Mouse (Mus musculus) gonadal fat pad, adult 2 months (tissue): ENCODE measurements around the gene Nipa1. TPM values are rescaled to one million over a fixed set of nuclear protein-coding genes. Genes with fewer than 3 reads are reported as not detected.
A peak's percentile ranks its signal among the peaks of the same experiment; 100 is the strongest.
"Not testable (repeated sequence)": the region's sequence is repeated elsewhere in the genome, so short reads cannot be mapped to it uniquely, and the experiment has no call there.

Experiments used
- DNase-seq: peaks from one replicate; pipeline ENCODE4 v3.0.0-alpha.2; 2012; ENCODE audit warnings: low read depth
- polyA plus RNA-seq: library from polyadenylated mRNA; depleted of rRNA; stranded (reverse); fragments of >200 nt; gene quantifications from 2 replicates; pipeline ENCODE4 v1.2.3, GENCODE M21; 2012; rRNA removed

Gene Nipa1
- 3.7 and 4.9 TPM in 2 replicates for polyA plus RNA-seq

DNA sequence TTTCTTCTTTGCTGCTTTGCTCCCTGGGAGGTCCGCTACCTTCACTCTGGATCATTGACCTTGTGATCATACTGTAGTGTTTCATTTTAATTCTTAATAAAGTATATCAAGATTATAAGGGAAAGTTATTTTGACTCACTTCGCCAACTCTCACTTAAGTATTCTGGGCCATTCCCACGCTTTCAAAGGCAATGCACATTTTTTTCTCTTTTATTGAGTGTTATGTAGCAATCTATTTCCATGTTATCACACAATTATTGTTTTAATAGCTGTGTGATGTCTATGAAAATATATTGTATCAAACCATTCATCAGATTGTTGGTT is at the start of gene Nipa1:
Gene Nipa1 (minus strand): TSS at position 25 of the 324 bp plus-strand sequence.
- no peak for DNase-seq

DNA sequence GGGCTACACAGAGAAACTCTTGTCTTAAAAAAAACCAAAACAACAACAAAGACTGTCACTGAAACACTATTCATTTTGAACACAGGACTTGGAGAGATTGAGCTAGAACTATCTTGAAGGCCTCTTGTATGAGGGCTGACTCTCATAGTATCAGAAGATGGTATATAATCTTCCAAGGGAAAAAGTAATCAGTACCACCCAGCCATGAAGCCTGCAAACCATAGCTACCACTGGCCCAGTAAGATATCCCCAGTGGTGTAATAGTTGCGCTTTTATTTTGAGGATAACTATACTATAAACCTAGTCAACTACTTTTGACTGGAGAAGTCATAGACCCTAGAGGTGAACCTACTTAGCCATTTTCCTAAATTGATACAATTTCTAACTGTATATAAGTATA is 46.9 kb upstream of the Nipa1 start:
- DNase-seq, result no peak

DNA sequence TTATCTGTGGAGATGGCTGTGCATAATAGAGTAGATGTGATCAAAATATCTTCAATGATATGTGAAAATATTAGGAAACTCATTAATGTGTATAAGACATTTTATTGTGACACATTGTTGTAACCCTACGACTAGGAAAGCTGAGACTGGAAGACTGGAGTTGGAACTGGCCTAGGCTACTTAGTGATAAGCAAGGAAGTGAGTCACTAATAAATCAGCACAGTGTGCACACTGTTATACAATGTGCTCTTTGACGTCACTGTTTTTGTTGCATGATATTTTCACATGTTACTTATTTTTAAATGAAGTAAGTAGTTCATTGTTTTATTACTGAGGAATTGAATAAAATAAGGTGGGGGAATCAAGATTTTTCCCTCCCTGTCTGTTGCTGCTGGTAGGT is 46.4 kb upstream of the Nipa1 start:
- DNase-seq, result no peak

DNA sequence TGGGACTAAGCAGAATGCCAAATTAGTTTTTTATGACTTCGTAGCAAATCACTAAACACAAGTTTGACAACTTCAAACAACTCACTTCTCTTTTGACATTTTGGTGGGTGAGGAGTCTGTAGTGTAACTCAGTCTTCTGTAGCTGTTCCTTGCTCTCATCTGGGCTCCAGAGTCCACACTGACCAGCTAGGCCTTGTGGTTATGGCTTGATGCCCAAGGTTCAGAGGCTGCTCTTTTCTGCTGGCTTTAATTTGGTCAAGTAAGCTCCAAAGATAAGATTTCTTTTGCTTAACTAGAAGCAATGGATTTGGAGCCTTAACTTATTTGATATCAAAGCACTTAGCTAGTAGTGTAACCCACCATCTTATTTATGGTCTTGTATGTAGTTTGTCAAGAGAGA is 45.1 kb upstream of the Nipa1 start:
- no peak for DNase-seq

DNA sequence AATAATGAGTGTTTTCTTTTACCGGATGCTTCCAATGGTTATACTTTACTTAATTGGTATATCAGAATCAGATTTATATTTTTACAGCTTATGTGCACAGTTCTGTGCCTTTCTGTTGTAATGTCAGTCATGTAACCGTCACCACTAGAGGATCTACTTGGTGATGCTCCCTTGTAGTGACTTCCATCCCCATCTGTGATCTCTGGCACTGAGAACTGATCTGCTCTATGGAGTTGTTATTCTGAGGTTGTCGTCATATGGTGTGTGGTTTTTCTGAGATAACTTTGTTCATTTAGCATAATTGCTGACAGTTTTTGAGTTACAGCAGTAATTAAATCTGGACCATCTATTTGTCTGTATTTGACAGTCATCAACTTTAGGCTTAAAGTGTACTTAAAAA is 35.6 kb upstream of the Nipa1 start:
- DNase-seq, result no peak

DNA sequence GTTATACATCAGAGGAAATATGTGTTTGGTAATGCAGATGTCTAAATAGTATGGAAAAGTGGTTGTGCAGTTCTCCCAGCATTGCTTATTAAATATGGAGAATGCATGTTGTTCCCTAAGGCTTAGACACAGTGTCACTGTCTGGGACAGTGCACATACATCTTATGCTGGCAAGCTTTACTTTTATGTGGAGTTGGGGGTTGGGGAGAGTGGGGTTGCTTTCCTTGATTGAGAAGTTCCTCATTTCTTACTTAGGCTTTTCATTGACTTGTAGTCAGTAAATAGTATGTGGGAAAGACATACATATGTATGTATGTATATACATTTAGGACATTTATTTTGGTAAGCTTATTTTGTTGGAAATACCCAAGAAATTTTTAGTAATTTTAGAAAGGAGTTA is 33.2 kb upstream of the Nipa1 start:
- DNase-seq, result no peak

DNA sequence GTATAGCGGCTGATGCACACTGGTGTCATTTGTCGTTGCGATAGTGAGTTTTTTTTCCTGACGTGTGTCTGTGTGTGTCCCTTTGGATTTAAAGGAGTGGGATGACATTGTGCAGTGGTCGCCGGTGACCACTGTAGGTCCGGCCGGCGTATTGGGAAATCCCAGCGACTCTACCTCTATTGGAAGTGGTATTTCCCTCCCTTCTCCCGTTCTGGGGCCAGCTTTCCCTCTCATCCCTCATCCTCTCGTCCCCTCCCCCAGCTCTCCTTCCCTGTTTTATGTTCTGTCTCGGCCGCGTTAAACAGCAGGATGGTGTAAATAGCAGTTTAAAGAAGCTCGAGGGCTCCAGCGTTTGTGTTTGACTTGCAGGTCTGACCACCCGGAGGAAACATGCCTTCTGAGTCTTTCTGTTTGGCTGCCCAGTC is 30.7 kb upstream of the Nipa1 start:
- no peak for DNase-seq

DNA sequence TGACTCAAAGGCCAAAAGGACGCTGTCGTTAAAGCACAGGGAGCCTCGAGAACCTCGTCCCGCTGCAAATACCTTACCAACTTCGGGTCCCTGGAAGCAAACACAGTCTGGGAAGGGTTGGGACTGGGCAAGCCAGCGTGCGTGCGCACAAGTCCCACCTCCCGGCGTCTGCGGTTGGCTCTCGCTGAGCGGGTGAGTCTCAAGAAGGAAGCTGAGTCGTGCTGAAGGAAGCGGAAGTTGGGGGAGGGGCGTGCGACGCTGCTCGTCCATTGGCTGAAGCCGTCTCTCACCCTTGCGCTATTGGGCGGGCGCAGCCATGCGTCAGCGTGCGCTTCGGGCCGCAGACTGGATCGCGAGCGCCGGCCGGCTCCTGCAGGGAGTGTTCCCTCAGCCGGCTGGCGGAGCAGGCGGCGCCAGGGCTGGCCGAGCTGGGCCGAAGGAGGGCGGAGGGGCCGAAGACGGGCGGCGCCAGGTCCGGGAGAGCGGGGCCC is 30.1 kb upstream of the Nipa1 start, which contains the start of gene Herc2:
Gene Herc2 (plus strand): TSS at position 366 of the 491 bp plus-strand sequence.
- DNase-seq, result peak; percentile 83

DNA sequence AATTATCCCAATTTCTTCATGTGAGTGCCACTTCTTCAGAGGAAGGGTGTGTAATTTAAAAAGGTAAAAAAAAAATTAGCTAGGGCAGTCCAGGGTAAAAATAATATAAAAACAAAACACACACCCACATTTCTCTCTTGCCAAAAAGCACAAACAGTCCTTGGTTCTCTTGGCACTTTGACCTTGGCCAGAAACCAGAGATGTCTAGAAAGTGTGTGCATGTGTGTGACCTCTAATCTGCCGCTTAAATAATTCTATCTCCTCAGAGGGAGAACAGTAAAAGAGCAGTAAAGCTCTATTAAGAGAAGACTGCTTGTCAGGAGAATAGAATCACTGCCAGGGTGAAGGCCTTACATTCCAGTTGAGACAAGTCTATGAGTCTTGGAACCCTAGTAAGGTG is 27.4 kb upstream of the Nipa1 start:
- no peak for DNase-seq

DNA sequence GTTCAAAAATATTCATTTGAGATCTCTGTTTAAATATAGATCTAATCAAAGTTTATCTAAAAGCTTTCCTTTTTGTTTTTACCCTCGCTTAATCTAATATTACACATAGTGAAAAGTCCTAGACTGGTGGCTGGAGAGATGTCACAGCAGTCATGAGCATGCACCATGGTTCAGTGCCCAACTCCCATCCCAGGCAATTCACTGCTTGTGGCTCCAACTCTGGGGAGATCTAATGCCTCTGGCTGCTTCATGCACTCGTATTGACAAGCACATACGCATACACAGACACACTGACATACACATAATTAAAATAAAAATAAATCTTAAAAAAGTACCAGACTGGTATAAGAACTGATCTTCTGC is 24.5 kb upstream of the Nipa1 start:
- no peak for DNase-seq

DNA sequence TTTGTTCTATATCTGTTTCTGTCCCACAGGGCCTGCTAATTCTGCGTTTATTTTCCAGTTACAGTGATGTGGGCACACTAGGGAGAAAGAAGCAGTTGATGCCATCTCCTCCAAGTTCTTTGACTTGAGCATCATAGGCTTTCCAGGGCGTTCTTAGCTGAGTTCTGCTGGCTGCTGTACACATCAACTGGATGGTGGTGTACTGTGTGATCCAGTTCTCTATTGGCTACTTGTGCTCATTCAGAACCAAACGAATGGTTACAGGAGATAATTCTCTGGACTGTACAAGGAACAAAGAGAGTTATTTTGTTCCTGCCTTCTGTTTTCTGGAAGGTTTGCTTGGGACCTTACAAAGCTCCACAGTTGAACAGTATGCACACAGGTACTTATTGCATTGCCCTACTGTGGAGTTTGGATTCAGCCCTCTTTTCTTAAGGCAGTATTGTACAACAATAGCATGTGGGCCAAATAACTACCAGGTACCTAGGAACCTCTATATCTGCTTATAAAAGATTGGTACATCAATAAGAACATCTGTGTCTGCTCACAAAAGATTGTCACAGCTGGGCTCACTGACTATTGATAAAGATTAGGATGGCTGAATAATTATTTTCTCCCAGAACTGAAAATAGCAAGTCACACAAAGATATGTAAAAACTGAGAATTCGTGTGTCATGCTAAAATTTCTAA is 24.0 kb upstream of the Nipa1 start:
- no peak for DNase-seq

DNA sequence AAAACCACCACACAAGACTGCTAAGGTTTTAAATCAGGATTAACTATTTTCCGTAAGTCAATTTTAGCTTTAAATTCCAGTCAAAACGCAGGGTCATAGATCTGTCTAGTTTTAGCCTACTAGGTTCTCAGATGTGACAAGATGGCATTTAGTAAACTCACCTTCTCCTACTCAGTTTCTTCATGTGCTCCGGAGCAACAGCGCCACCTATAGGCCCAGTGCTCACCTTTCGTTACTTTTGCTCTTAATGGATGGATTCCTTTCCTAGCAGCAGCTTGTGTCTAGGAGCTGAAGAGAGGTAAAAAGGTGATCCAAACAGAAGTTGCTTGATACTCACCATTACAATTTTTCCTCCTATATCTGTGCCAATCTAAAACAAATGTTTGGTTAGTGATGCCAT is 22.6 kb upstream of the Nipa1 start:
- no peak for DNase-seq

DNA sequence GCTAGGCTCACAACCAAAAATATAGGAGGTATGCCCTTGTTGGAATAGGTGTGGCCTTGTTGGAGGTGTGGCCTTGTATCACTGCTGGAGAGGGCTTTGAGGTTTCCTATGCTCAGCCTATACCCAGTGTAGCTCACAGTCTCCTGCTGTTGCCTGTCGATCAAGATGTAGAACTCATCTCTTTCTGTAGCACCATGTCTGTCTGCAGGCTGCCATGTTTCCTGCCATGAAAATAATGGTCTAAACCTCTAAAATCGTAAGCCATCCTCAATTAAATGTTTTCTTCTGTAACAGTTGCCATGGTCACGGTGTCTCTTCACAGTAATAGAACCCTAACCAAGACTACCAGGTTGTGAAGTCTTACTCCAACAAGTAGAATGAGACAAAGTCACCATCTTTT is 3.8 kb upstream of the Nipa1 start:
- no peak for DNase-seq

DNA sequence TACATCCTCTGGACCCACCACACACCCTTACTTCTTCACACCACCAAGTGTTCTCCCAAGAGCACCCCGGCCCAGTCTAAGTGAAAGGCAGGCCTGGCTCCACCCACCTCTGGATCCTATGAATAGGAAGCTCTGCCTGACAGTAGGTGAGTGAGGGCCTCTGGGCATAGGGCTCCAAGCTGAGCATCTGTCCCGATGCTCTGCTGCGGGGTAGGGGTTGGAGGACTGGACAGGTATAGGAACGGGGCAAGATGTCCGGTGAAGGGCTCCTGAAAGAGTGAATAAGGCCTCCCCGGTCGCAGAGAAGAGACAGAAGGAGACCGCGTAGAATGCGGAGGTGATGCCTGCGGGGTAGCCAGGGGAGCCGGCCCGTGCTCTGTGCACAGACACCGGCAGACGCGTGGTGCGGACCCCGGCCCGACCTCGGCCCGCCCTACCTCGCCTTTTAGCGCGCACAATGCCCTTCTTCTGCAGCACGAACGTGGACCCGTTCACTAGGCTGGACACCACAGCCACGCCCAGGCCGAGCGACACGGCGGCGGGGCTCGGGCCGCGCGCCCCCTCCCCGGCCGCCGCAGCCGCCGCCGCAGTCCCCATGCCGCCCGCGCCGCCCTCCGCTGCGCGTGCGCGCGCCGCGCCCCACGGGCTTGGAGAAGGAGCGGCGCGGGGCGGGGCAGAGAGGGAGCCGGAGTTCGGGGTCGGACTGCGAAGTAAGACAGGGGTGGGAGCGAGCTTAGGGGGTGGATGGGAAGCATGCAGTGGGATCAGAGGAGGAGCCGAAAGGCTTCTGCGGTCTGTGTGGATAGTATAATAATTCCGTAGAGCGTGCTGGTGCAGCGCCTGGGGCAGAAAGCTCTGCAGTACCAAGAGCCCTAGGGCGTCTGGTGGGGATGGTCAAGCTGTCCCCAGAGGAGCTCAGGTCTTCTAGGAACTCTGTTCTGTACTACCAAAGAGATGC is 503 bp downstream of the Nipa1 start:
- DNase-seq, result no peak

DNA sequence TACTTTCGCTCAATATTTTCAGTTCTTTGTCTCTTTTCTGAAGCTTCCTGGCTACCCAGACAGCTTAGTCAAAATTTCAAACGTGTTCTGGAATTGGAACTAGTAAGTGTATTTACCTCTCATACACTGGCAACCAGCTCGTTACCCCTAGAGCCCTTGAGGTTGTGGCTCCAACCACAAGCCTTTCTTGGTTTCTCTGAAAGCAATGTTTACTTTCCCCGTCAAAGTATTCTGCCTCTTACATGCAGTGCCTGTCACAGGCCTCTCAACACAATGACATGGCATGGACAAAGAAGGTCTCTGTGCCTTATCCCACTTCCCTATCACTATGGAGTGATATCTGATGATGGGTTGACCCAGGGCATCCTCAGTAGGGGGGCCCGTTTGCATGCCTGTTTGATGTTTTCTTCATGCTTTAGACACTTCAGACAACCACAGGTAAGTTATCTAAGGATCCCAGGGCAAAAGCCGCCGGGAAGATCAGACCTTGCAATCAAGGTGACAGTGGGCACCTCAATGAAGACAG is 1.2 kb downstream of the Nipa1 start:
- DNase-seq, result no peak

DNA sequence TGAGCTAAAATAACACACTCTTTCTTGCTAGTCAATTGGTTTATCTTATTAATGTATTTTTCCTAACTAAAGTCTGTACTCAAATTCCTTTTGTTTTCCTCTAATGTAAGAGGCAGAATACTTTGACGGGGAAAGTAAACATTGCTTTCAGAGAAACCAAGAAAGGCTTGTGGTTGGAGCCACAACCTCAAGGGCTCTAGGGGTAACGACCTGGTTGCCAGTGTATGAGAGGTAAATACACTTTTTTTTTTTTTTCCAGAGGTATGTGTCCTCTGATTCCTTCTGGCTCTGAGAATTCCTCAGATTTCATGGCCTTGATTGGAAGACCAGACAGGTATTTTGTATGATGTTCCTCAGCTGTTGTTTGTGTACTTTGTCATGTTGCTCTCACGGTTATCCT is 2.0 kb downstream of the Nipa1 start:
- DNase-seq, result no peak

DNA sequence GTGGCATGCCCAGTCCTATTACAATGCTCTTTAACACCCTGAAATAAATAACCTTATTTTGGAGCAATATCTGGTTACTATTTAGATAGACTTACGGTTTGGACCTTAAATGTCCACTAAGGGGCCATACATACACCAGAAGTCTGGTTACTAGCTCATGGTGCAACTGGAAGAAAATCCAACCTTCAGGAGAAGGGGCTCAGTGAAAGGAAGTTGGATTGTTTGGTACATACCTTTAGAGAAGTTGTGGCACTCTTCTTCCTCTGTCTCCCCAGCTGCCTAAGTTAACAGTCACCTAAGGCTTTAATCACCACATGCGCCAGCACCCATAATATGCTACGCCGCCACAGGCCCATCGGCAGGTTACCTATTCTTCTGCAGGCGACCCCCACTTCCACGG is 3.9 kb downstream of the Nipa1 start:
- no peak for DNase-seq

DNA sequence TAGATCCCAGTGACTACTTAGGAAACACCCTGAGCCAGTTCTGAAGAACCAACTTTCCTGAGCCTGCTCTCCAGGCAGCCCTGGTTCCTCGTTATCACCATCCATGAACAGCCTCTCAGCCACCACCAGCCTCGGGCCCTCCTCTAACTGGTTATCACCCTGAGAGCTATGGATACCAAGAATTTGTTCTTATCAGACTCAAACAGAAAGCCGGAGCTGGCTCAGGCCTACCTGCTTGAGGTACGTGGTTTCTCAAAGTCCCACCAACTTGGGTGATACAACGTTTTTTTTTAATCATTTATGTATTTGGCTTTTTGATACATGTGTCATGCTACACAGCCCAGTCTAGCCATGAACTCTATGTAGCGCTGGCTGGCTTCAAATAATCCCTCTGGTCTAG is 4.6 kb downstream of the Nipa1 start:
- no peak for DNase-seq

DNA sequence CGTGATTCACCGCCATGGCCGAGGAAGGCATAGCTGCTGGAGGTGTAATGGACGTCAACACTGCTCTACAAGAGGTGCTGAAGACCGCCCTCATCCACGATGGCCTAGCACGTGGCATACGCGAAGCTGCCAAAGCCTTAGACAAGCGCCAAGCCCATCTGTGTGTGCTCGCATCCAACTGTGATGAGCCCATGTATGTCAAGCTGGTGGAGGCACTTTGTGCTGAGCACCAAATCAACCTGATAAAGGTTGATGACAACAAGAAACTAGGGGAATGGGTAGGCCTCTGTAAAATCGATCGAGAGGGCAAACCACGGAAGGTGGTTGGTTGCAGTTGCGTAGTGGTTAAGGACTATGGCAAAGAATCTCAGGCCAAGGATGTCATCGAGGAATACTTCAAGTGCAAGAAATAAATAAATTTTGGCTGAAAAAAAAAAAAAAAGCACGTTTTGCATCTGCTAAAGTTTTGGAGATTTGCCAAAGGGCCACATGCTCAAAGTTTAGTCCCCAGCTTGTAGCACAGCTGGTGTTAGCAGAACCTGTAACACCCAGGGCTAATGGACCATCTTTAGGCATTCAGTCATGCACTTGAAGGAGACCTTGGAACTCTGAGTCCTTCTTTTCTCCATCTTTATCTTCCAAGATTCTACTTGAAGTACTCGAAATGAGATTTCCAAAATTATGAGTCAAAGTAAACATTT is 5.6 kb downstream of the Nipa1 start:
- DNase-seq, result not testable (repeated sequence)

DNA sequence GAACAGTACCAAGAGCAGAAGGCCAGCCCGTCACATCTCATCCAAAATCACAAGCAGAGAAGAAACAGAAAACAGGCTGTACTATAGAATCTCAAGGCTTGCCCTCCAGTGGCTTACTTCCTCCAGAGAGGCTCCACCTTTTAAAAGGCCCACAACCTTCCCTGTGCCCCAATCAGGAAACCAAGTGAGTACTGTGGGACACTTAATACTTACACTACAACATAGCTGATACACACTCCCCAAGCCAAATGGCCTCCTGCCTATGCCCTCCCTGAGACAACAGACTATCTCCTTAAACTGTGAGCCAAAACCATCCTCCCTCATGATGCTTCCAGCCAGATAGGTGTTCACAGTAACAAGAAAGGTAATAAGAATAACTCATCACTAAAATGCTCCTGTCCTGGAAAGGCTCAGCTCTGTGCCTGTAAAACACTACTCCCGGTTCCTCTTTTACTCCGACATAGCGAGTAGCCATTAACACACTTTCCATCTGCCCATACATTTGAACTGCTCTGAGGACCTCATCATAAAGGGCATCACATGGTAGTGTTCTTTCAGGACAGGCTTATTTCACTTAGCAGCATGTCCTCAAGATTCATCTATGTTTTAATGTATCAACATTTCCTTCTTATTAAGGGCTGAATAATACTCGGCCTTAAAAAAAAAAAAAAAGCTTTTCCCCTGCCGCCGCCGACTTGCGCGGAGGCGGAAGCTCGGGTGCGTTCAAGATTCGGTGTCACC is 6.3 kb downstream of the Nipa1 start:
- DNase-seq, result no peak

DNA sequence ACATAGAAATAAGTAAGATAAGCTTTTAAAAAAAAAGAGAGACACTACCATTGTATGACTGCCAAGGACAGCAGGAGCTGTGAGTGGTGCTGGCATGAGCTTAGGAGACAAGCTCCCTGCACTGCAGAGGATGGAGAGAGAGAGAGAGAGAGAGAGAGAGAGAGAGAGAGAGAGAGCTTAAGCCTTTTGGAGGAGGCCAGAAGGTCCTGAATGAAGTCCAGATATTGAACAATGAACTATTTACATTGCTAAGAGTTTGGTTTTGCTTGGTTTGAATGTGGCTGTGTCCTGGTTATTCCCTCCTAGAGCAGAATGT is 8.8 kb downstream of the Nipa1 start:
- no peak for DNase-seq
